Mouse (Mus musculus) ES-Bruce4 (cell line): ENCODE results near the gene Morn3. TPM values are rescaled to one million over a fixed set of nuclear protein-coding genes. Genes with fewer than 3 reads are reported as not detected.

Experiments used
- H3K27ac ChIP-seq: 2 replicates; pipeline ENCODE4 v1.5.1; 2012; ENCODE audit warnings: low read length, inconsistent platforms; ENCODE audit not compliant: insufficient read depth
- H3K27me3 ChIP-seq: 2 replicates; pipeline ENCODE4 v1.6.1; 2012; ENCODE audit warnings: mild to moderate bottlenecking, low read length, inconsistent platforms; ENCODE audit not compliant: control insufficient read depth, poor library complexity, insufficient read depth, severe bottlenecking
- H3K36me3 ChIP-seq: 2 replicates; pipeline ENCODE4 v1.6.1; 2012; ENCODE audit warnings: inconsistent platforms, mild to moderate bottlenecking, low read length, moderate library complexity; ENCODE audit not compliant: control insufficient read depth, poor library complexity, insufficient read depth, severe bottlenecking
- H3K4me1 ChIP-seq: one replicate; pipeline ENCODE4 v1.8.1; 2011; ENCODE audit warnings: low read length; ENCODE audit not compliant: control insufficient read depth, insufficient read depth
- H3K4me3 ChIP-seq: 2 replicates; pipeline ENCODE4 v1.5.1; 2011; ENCODE audit warnings: low read depth, mild to moderate bottlenecking, low read length
- H3K9ac ChIP-seq: 2 replicates; pipeline ENCODE4 v1.6.1; 2012; ENCODE audit warnings: low read depth, mild to moderate bottlenecking, inconsistent platforms; ENCODE audit not compliant: poor library complexity, severe bottlenecking
- H3K9me3 ChIP-seq: replicated peaks from 2 replicates; pipeline ENCODE4 v1.6.1; 2012; ENCODE audit warnings: mild to moderate bottlenecking, low read length, inconsistent platforms; ENCODE audit not compliant: control insufficient read depth, poor library complexity, insufficient read depth, severe bottlenecking
- CTCF ChIP-seq: IDR thresholded peaks from one replicate; pipeline ENCODE4 v1.8.1; 2011; ENCODE audit warnings: low read depth, low read length
- EP300 ChIP-seq: IDR thresholded peaks from 2 replicates; pipeline ENCODE4 v1.6.1; 2011; ENCODE audit warnings: low read depth, low read length; ENCODE audit not compliant: insufficient read depth
- POLR2A ChIP-seq: IDR thresholded peaks from one replicate; pipeline ENCODE4 v1.8.1; 2011; ENCODE audit warnings: low read length; ENCODE audit not compliant: insufficient read depth
- polyA plus RNA-seq: library from polyadenylated mRNA; stranded (reverse); fragments of >200 nt; gene quantifications from 2 replicates; pipeline ENCODE4 v1.2.4, GENCODE M21; 2011; ENCODE audit warnings: low read depth; ENCODE audit not compliant: missing spikeins, insufficient read depth, insufficient read length

Gene Morn3
- not detected in 2 replicates for polyA plus RNA-seq

GRCm38 (mm10) chr5:123046916-123047315, at the start of gene Morn3:
Gene Morn3, minus strand, starts transcription at chr5:123047016.
- TF ChIP-seq CTCF (no peak), POLR2A (no peak), EP300 (no peak)
- no peak within 1 kb of the TSS for H3K9ac ChIP-seq
- no peak within 1 kb of the TSS for H3K27ac ChIP-seq
- H3K27me3 ChIP-seq = no peaks in the 10 kb centered on the region
- no peaks in the 10 kb centered on the region for H3K4me1 ChIP-seq
- no peaks in the 10 kb centered on the region for H3K9me3 ChIP-seq
- H3K4me3 ChIP-seq = no peak within 1 kb of the TSS
- no peaks in the 10 kb centered on the region for H3K36me3 ChIP-seq

GRCm38 (mm10) chr5:123096299-123096698, 49.5 kb upstream of the Morn3 start:
- Histone ChIP-seq H3K9ac (no peak overlapping the region), H3K9me3 (no peaks in the 10 kb centered on the region), H3K4me1 (no peaks in the 10 kb centered on the region), H3K27me3 (no peaks in the 10 kb centered on the region), H3K27ac (no peak overlapping the region), H3K36me3 (no peaks in the 10 kb centered on the region), H3K4me3 (no peak overlapping the region)
- no peak for TF ChIP-seq POLR2A

GRCm38 (mm10) chr5:123094238-123094991, 47.6 kb upstream of the Morn3 start:
- Histone ChIP-seq H3K27me3 (no peaks in the 10 kb centered on the region), H3K27ac (no peak overlapping the region), H3K4me3 (no peak overlapping the region), H3K36me3 (no peaks in the 10 kb centered on the region), H3K4me1 (no peaks in the 10 kb centered on the region), H3K9me3 (no peaks in the 10 kb centered on the region), H3K9ac (no peak overlapping the region)
- TF ChIP-seq EP300 (no peak), POLR2A (no peak), CTCF (no peak)

DNA sequence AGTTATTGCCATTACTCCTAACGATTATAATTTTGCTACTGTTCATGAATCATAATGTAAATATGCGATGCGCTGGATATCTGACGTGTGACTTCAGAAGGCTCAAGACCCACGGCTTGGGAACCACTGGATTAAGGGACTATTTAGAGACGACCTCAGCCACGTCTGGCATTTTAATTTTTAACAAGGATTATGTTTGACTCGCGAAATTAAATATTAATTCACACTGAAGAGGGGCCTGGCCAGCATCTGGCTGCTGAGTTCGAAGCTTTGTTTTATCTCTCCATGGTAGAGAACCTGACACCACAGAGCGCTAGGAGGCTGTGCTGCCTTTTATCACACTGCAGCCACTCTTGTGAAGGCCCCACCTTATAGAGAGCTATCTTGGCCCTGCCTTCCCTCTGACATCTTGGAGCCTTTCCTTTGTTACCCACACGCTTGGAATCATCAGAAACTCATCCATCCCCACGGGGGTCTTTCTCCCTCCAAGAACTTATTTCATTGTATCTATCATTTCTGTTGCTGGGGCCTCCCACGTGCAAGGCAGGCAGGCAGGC, 46.3 kb upstream of the Morn3 start:
- no peaks in the 10 kb centered on the region for H3K36me3 ChIP-seq
- H3K9me3 ChIP-seq = no peaks in the 10 kb centered on the region
- H3K27ac ChIP-seq = no peak overlapping the region
- no peak overlapping the region for H3K4me3 ChIP-seq
- TF ChIP-seq POLR2A (no peak), CTCF (no peak), EP300 (no peak)
- H3K27me3 ChIP-seq = no peaks in the 10 kb centered on the region
- no peaks in the 10 kb centered on the region for H3K4me1 ChIP-seq
- no peak overlapping the region for H3K9ac ChIP-seq

- Histone ChIP-seq H3K4me1 (no peaks in the 10 kb centered on the region), H3K27ac (no peak overlapping the region), H3K27me3 (no peaks in the 10 kb centered on the region), H3K9ac (no peak overlapping the region), H3K9me3 (no peaks in the 10 kb centered on the region), H3K36me3 (no peaks in the 10 kb centered on the region), H3K4me3 (no peak overlapping the region)
- TF ChIP-seq CTCF (no peak), POLR2A (no peak), EP300 (no peak)
Measured at GRCm38 (mm10) chr5:123090560-123091306, 43.9 kb upstream of the Morn3 start.

- Histone ChIP-seq H3K4me1 (no peaks in the 10 kb centered on the region), H3K9ac (no peak overlapping the region), H3K27ac (no peak overlapping the region), H3K9me3 (no peaks in the 10 kb centered on the region), H3K4me3 (no peak overlapping the region), H3K36me3 (no peaks in the 10 kb centered on the region), H3K27me3 (no peaks in the 10 kb centered on the region)
- TF ChIP-seq EP300 = no peak
- no peak for TF ChIP-seq CTCF
Measured at GRCm38 (mm10) chr5:123088784-123089183, 42.0 kb upstream of the Morn3 start.
